Mouse (Mus musculus) kidney, postnatal 10 days (tissue): ENCODE measurements around the gene Bbs2.

Experiments
- DNase-seq: peaks from one replicate; pipeline ENCODE4 v3.0.0; 2021; ENCODE audit warnings: mixed read lengths

Bbs2 gene

GRCm38 (mm10) chr8:94094281-94094680, 4.4 kb downstream of the Bbs2 start:
- DNase-seq: no peak

- no peak for DNase-seq
These were observed 5.9 kb downstream of the Bbs2 start for GRCm38 (mm10) chr8:94092848-94093247.

- no peak for DNase-seq
These were observed 9.0 kb downstream of the Bbs2 start for GRCm38 (mm10) chr8:94089715-94090114.

- DNase-seq: no peak
These were observed 10.8 kb downstream of the Bbs2 start for GRCm38 (mm10) chr8:94087964-94088363.

GRCm38 (mm10) chr8:94076461-94077192, 22.1 kb downstream of the Bbs2 start:
- DNase-seq: no peak

- no peak for DNase-seq
These were observed 29.9 kb downstream of the Bbs2 start for GRCm38 (mm10) chr8:94068793-94069192.

- no peak for DNase-seq
These were observed 32.4 kb downstream of the Bbs2 start for GRCm38 (mm10) chr8:94066121-94066863.

GRCm38 (mm10) chr8:94057157-94057854, 41.4 kb downstream of the Bbs2 start:
- DNase-seq: peak; percentile 80

- DNase-seq: no peak
These were observed 46.0 kb downstream of the Bbs2 start for GRCm38 (mm10) chr8:94052696-94053095.

- no peak for DNase-seq
These were observed 50.9 kb downstream of the Bbs2 start for GRCm38 (mm10) chr8:94047845-94048244.

GRCm38 (mm10) chr8:94037806-94038205, 60.9 kb downstream of the Bbs2 start:
- no peak for DNase-seq

GRCm38 (mm10) chr8:94036944-94037524, 61.7 kb downstream of the Bbs2 start, which contains the start of the genes Nudt21 and Ogfod1:
Gene Nudt21, minus strand, starts transcription at chr8:94037031.
Gene Ogfod1, plus strand, starts transcription at chr8:94037198.
- peak; percentile 95 for DNase-seq

GRCm38 (mm10) chr8:94036541-94036940, 62.2 kb downstream of the Bbs2 start:
- DNase-seq: peak; percentile 79

- DNase-seq: no peak
These were observed 63.5 kb downstream of the Bbs2 start for GRCm38 (mm10) chr8:94035200-94035599.

GRCm38 (mm10) chr8:94033601-94034000, 65.1 kb downstream of the Bbs2 start:
- DNase-seq: no peak

GRCm38 (mm10) chr8:94029701-94030100, 69.0 kb downstream of the Bbs2 start:
- no peak for DNase-seq

GRCm38 (mm10) chr8:94023916-94024315, 74.8 kb downstream of the Bbs2 start:
- DNase-seq: no peak
